Mouse (Mus musculus): ENCODE measurements around the gene Nat8f2. TPM values are rescaled to one million over a fixed set of nuclear protein-coding genes. Genes with fewer than 3 reads are reported as not detected.
"Not testable (repeated sequence)": the region's sequence is repeated elsewhere in the genome, so short reads cannot be mapped to it uniquely, and the experiment has no call there.

Gene Nat8f2
- total RNA-seq, 2 experiments from 2014 or later = not detected

DNA sequence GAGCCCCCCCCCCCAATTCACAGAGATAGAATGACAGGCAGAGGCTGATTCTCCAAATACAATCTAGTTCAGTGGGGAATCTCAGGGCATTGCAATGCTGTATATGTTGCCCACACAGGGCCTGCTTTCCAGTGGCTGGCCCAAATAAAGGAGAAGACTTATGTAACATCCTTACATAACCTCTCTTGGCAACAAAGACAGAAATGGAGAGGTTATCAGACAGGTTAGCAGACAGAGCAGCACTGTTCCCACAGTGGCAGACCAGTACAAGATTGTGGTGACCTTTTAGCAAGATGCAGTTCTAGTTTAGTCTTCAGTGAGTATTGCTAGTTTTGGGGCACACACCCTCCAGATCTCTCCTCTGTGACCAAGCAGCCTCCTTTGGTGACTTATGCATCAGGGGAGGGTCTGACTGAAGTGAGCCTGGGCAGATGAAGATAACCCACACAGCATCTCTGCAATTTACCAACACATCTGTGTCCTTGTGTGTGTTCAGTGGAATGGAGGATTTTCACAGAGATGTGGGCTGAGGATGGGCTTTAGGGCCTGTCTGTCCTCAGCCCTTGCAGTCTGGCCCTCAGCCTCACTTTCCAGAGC is 34.4 kb downstream of the Nat8f2 start:
- intact Hi-C loops (cut with DNase I) = loop anchor here (5.0 kb wide), 2 partner anchors 58 to 173 kb away; no protein-coding TSS in a partner anchor
- DNase-seq = not testable (repeated sequence)

DNA sequence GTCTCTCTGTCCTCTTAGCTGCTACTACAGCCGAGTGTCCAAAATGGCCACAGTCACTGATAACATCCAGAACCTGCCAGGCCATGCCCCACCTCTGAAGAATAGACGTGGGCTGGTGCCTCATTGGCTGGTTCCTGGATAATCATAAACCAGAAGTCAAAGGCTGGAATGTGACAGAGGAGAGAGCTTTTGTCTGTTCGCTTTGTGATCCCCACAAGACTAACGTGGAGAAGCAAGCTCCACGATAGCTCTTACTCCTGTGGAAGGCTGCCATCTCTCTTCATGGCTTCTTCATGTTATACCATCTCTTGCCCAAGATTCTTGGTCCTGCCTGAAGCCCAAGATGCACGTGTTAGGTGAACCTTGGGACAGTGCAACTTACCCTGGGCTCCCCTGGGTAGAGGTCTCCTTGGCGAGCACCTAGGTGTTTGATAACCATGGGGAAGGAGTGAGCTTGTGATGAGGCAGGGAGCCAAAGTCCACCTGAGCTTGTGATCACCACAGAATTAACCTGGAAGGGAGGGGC is 37.1 kb downstream of the Nat8f2 start, which contains the start of gene Nat8:
TSS of gene Nat8 (minus strand) at position 287 of the 526 bp plus-strand sequence.
- intact Hi-C loops (cut with DNase I) = no loop called here
- no peak for DNase-seq

DNA sequence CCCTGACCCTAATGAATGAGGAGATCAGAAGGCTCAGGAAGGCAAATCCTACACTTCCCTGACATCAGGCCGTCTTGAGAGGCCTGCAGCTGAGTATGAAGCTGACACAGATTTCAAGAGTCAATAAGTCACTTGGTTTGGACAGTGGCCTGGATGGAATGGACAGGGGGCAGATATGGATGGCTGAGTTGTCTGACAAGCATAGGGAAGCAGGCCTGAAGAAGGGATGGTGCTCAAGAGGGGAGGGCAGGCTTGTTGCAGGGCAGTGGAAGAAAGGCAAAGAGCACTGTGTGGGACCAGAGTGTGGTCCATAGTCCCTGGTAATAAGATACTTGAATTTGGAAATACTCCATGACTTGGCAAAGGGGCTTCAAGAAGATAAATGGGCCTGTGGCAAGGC is 39.5 kb downstream of the Nat8f2 start:
- intact Hi-C loops (cut with DNase I) = no loop called here

DNA sequence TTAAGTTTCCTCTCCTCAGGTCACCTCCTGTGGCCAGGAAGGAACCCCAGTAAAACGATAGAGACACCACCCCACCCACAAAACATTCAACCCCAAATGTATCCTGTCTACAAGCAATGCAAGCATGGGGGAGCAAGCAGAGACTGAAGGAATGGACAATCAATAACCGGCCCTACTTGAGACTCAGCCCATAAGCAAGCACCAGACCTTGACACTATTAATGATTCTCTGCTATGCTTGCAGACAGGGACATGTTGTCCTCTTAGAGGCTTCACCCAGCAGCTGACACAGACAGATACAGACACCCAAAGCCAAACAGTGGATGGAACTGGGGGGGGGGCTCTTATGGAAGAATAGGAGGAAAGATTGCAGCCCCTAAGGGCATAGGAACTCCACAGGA is 43.1 kb downstream of the Nat8f2 start:
- DNase-seq = no peak
- intact Hi-C loops (cut with DNase I) = no loop called here

More for the DNA sequence above, 39.5 kb downstream of the Nat8f2 start:
- DNase-seq = no peak

DNA sequence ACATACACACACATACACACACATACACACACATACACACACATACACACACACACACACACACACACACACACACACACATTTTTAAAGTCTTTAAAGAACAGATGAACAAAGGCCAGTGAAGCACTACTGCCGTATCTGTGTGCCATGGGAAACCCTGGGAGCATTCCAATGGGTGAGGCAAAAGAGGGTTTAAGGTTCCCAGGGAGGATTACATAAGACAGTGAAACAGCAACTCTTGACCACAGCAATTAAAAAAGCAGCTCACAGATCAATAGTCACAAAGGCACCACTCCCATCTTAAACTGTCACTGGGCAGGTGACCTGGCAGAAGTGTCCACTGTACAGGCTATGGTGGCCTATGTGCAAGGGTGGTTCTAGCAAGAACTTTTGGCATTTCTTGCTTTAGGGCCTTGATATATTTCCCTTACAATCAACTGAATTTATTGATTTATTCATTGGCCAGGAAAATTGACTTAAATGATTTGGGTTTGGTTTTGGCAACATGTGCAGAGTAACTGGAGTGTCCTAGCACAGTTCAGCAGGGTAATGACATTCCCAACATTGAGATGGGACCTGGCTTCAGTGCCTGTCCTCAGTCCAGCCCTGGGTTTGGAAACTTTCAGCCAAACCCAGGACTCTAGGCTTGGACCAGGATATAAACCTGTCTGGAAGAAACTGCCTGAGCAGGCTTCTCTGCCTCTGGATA is 45.4 kb downstream of the Nat8f2 start:
- no peak for DNase-seq
- intact Hi-C loops (cut with DNase I) = no loop called here

DNA sequence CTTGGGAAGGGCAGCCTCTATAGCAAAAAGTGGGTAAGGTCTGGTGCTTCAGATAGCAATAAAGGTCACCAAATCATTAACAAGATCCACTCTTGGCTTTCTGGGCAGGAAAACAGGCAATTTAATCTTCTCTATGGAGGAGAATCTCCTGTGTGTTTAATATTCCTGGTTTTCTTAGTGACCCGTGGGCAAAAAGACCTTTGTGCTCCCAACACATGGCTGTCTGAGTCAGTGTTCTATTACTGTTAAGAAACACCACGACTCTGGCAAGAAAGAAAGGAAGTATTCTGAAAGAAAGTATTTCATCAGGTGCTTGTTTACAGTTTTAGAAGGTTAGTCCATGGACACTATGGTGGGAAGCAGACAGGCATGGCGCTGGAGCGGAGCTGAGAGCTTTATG is 46.7 kb downstream of the Nat8f2 start:
- intact Hi-C loops (cut with DNase I) = no loop called here
- DNase-seq = no peak

DNA sequence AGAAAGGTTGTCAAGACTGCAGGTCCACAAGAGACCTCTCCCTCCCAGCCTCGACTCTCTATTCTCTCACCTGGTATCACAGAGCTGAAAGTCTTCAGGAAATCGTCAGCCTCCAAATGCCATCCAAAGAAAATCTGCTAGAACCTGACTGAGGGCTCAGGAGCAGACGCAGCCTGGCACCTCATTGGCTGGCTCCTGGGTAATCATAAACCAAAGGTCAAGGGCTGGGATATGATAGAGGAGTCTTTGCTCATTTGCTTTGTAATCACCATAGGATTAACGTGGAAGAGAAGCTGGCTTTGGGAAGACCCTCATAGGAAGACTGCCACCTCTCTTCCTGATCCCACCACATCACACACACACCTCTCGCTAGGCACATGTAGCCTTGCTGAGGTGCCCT is 48.1 kb downstream of the Nat8f2 start, which contains the start of the genes Nat8f6 and Nat8f5:
TSS of gene Nat8f6 (minus strand) at position 118 of the 400 bp plus-strand sequence.
TSS of gene Nat8f5 (minus strand) at position 136 of the 400 bp plus-strand sequence.
- intact Hi-C loops (cut with DNase I) = no loop called here
- DNase-seq = no peak

DNA sequence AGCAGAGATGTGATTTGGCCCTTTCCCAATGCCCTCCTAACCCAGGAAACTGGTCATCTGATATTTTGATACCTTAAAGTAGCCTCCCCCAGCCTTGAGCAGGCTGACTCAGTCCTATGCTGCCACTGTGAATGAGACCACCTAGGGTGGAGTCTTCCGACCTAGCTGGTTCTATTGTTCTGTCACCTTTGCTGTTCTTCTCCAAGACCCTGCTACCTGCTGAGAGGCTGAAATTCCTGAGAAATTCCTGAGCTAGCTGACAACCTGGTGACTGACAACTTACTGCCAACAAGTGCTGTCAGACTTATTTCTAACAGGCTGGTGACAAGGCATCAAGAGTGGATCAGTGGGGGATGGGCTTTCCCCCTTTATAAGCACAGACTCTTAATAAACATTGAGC is 50.6 kb downstream of the Nat8f2 start:
- intact Hi-C loops (cut with DNase I) = no loop called here

More for the DNA sequence above, 50.6 kb downstream of the Nat8f2 start:
- no peak for DNase-seq

Other genes with a start within 250 kb of the Nat8f2 start
- not detected for gene Nat8f7, start 156.0 kb downstream of the Nat8f2 start, total RNA-seq (2021)
- gene Nat8f3, start 103.4 kb downstream of the Nat8f2 start, total RNA-seq (2021) = under 1 TPM in 1 of 2 experiments, not detected in 1; 0.12 TPM
- gene Nat8f6, start 48.2 kb downstream of the Nat8f2 start, total RNA-seq (2021) = not detected
- not detected for gene Nat8f5, start 48.2 kb downstream of the Nat8f2 start, total RNA-seq (2021)
- not detected for gene Nat8, start 37.1 kb downstream of the Nat8f2 start, total RNA-seq (2021)
- under 1 TPM; 0.76 to 0.79 TPM for gene Nat8f4, start 35.7 kb upstream of the Nat8f2 start, total RNA-seq (2021)
- 10 to 100 TPM; 10.2 TPM for gene Tprkb, start 42.7 kb upstream of the Nat8f2 start, total RNA-seq (2021)
- 1 to 10 TPM; 1.9 to 2.5 TPM for gene Nat8f1, start 46.5 kb upstream of the Nat8f2 start, total RNA-seq (2021)
- gene Dusp11, start 92.5 kb upstream of the Nat8f2 start, total RNA-seq (2021) = 10 to 100 TPM; 63.3 to 64.3 TPM
- gene Figla, start 147.0 kb upstream of the Nat8f2 start, total RNA-seq (2021) = not detected
- 1 to 10 TPM in 1 of 2 experiments, under 1 TPM in 1; 0.68 to 1.0 TPM for gene Add2, start 159.5 kb upstream of the Nat8f2 start, total RNA-seq (2021)

Measured in heart, postnatal 14 days (tissue).